Mouse (Mus musculus): ENCODE measurements around the gene Bri3.

Gene Bri3

DNA sequence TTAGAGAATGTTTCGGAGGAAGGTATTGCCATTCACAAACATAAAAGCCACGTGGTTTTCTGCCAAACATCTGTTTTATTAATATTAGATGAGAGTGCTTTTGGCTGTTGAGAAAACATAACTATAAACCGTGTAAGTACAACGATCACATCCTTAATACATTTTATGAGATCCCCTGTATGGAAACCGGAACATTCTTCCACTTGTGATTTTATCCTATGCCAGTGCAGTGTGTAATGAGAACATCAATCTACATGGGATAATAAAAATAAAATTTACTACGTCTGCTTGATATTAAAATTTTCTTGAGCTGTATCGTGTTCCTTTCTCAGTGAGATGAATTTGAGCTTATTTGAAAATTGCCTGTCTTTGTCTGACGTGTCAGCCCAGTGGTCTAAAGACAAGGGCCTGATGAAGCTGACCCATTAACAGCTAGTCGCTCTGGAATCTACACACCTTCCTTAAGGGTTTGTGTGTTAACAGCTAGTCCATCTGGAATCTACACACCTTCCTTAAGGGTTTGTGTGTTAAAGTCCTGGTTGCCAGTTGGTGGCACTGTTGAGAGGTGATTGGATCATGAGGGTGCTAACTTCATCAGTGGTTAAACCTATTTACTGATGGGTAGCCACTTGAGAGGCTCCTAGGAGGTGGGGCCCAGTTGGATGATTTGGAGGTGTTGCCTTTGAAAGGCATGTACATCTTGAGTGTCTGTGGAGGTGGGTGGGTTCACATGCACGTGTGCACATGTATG, 202.4 kb downstream of the Bri3 start:
- DNase-seq = no peak

DNA sequence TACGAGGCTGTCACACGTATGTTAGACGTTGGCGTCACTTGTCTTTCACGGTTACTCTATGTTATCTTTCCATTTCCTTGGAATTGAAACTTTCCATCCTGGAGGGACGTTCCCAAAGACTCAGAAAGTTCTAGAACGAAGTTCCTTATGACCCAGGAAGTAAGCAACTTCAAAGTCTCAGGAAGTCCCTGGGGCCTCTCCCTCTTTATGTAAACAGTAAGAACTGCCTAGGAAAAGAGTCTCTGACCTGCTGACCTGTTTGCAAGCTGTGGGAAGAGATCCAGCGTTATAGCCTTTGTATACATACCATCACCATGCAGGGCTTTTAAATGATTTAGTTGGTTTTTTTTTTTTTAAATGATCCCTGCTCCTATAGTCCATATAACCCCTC, 203.0 kb downstream of the Bri3 start:
- DNase-seq = no peak

DNA sequence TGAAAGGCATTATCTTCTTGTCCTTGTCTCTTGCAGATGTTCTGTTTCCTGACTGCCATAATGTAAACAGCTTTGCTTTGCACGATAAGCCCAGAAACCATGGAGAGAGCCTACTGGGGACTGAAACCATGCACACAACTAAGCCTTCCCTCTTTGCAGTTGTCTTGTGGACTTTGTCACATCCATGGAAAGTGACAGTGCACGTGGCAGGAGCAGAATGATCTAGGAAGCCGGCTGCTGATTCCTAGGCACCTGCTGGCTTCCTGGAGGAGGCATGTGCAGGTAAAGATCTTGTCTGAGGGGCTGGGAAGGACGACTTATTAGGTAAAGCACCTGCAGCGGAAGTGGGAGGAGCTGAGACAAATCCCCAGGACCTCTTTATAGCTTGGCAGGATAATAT, 203.7 kb downstream of the Bri3 start:
- DNase-seq = no peak

DNA sequence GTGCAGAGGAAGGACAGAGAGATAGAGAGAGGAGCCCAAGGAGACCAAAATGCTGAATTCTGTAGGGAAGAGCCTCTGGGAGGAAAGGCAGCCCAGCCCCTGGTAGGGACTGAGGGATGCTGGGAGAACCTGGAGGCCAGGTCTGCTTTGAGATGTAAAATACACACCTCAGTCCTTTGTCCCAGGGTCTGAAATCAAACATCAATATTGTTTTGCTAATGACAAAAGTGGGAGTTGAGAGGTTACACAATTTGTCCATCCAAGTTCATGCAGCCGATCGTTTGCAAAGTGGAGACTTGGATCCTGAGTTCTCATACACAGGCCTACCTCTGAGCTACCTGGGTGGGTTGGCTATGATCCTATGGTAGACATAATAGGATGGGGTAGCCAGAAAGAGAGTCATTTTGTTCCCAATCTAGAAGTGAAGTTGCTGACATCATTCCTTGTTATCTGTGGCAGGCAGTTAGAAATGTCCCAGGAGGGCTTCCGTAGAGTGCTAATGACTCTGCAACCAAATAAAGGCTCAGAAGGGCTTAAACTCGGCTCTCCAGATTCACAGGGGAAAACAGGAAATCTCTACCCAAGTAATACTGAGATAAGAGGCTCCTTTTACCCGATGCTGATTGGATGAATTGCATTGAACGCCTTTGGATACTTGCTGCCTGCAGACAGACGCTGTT, 208.7 kb downstream of the Bri3 start:
- DNase-seq = no peak

DNA sequence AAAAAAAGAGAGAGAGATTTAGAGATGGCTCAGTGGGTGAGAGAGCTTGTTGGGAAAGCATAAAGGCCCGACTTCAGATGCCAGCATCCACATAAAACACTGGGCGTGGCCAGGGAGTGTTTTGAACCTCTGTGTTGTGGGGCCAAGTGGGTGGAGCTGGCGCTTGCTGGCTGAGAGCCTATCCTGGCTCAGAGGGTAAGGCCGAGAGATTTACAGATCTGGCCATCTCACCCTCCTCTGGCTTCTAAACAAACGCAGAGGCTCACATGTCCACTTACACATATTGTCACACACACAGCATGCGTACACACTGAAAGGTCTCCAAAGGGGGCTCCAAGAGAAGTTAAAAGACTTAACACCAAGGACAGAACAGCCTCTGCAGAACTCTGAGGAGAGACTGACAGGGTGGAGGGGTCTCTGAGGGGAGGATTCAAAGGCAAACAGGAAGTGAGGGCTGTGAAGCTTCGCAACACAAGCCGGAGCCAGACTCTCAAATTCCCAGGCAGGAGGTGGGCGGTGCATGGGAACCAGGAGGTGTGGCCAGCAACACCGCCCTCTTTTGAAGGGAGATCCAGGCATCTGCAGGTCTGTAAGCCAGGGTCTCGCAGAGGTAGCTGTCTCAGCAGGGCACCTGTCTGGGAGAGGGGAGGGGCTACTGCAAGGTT, 213.5 kb downstream of the Bri3 start:
- no peak for DNase-seq

DNA sequence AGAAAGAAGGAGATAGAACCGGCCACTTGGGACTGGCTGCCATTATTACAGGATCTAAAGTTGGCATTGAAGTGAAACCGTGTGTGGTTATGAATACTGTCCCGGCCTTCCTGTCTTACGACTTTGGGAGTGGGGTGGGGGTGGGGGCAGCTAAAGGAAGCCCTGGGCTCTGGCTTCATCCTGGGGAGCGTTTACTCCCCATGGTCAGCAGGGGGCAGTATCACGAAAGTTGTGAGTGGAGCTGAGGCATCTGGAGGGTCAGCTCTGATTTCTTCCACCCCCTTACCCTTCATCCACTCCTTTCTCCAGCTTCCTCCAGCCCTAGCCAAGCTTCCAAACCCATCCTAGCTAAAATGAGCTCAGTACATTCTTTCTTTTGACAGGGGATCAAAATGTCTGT, 222.8 kb downstream of the Bri3 start:
- no peak for DNase-seq

DNA sequence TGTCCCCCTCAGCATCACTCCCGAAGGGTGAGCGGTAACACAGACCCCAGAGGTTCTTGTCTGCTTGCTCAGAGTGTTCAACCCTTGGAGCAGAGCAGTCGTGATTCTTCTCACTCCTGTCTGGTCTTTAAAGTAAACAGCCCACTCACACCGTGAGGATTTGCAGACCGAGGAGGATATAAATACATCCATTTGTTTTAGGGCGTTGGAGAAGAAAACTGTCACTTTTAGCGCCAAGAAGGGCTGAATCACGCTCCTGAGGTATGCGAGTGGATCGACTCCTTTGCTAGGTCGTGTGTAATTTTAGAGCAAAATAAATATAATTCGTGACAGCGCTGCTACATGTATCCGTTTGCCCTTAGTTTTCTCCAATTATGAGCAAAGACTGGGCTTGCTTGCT, 228.8 kb downstream of the Bri3 start:
- no peak for DNase-seq

DNA sequence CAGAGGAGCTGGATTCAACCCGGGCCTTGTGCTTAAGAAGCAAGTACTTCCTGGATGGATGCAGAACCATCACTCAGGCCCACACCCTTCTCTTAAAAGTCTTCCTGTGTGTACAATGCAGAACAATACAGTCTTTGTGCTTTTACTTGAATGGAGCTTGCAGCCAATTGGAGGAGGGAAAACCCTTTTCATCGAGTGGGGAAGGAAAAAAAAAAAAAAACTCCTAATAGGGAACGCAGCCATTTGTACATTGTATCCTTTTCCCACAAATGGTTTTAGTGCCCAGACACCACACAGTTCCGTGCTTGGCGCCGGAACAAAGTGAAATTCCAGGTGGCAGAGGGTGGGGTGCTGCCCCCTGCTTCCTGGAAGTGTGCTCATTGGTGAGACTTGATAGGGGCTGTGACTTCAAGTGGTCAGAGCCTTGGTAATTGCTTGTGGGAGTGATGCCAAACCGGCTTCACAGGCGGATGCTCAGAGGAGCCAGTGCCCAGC, 235.5 kb downstream of the Bri3 start:
- DNase-seq = no peak

DNA sequence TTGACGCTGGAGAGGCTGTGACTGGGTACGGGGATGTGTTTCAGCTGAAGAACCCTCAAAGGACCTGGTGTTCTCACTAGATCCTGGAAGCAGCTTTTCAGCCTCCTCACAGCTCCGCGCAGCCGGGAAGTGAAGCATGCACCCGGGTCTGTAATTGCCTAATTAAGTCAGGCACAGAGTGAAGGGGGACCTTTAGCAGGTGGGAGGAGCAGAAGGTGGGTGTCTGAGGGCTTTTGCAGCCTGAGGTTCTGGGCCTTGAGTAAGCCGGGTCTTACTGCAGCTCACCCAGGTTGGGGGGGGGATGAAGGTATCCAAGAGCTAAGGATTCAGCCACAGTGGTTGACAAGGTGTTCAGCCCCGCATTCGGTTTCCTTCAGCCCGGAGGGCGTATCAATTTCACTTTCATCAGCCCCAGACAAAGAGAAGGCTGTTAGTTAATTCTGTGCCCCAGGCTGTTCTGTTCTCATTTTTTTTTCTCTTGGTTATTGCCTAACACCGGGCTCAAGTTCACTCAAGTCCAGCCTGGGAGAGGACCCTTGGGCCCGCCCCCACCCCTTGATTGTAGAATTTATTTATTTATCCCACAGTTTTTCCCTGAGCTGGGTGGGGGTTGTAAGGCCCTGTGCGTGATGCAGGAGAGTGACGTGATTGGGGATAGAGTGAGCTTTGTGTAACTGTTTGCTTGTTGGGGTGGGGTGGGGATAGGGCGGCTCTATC, 239.6 kb downstream of the Bri3 start:
- DNase-seq = no peak

DNA sequence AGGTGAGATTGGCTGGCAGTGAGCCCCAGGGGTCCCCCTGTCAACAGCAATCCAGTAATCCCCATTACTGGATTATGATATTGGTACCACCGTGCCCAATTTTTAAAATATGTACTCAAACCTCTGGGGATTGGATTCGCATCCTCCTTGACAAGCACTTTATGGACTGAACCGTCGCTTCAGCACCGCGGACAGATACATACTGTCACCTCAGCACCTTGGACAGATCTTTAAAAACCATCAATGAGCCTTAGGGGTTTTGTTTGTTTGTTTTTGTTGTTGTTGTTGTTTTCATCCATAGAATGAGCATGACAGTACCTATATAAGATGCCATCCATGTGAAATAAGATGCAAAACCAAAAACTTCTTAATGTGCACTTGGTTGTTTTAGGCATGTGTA, 247.1 kb downstream of the Bri3 start:
- DNase-seq = no peak
